Mouse (Mus musculus): ENCODE measurements at regions not wholly inside any gene's neighbourhood (a gene's known extent, or its start where the extent isn't known, plus 50 kb on each side); places are given as distances from the start of the nearest gene placed in this dataset.

- DNase-seq (ENCODE audit: extremely low read depth, low read depth), result no peak
These were observed 186.0 kb upstream of the Gm11114 start for GRCm38 (mm10) chr9:85126541-85126940.

- DNase-seq (ENCODE audit: extremely low read depth, low read depth), result no peak
These were observed 185.5 kb upstream of the Gm11114 start for GRCm38 (mm10) chr9:85127107-85127506.

- no peak for DNase-seq (ENCODE audit: extremely low read depth, low read depth)
These were observed 177.7 kb upstream of the Gm11114 start for GRCm38 (mm10) chr9:85134900-85135299.

GRCm38 (mm10) chr9:85136715-85137582, 175.6 kb upstream of the Gm11114 start:
- no peak for DNase-seq (ENCODE audit: extremely low read depth, low read depth)

GRCm38 (mm10) chr9:85139891-85140290, 172.7 kb upstream of the Gm11114 start:
- no peak for DNase-seq (ENCODE audit: extremely low read depth, low read depth)

- no peak for DNase-seq (ENCODE audit: extremely low read depth, low read depth)
These were observed 168.2 kb upstream of the Gm11114 start for GRCm38 (mm10) chr9:85144363-85144762.

- DNase-seq (ENCODE audit: extremely low read depth, low read depth), result no peak
These were observed 146.9 kb upstream of the Gm11114 start for GRCm38 (mm10) chr9:85165632-85166031.

GRCm38 (mm10) chr9:85167243-85167642, 145.3 kb upstream of the Gm11114 start:
- DNase-seq (ENCODE audit: extremely low read depth, low read depth), result no peak

GRCm38 (mm10) chr9:85174431-85174830, 138.1 kb upstream of the Gm11114 start:
- DNase-seq (ENCODE audit: extremely low read depth, low read depth), result no peak

GRCm38 (mm10) chr9:85201202-85201601, 111.4 kb upstream of the Gm11114 start:
- no peak for DNase-seq (ENCODE audit: extremely low read depth, low read depth)

- no peak for DNase-seq (ENCODE audit: extremely low read depth, low read depth)
These were observed 87.7 kb upstream of the Gm11114 start for GRCm38 (mm10) chr9:85224870-85225269.
